Mouse (Mus musculus) lung, postnatal 14 days (tissue): ENCODE measurements at regions not wholly inside any gene's neighbourhood (a gene's known extent, or its start where the extent isn't known, plus 50 kb on each side); places are given as distances from the start of the nearest gene placed in this dataset.

Experiments
- DNase-seq: peaks from one replicate; pipeline ENCODE4 v3.0.0; 2021

- no peak for DNase-seq
Observed at GRCm38 (mm10) chr7:74224378-74224777, 210.9 kb upstream of the St8sia2 start.

GRCm38 (mm10) chr7:74200661-74201060 lies 187.2 kb upstream of the St8sia2 start:
- DNase-seq = peak; percentile 26

GRCm38 (mm10) chr7:74198796-74199195 lies 185.3 kb upstream of the St8sia2 start:
- DNase-seq = no peak

GRCm38 (mm10) chr7:74184661-74185060 lies 171.2 kb upstream of the St8sia2 start:
- DNase-seq = no peak

- DNase-seq = no peak
Observed at GRCm38 (mm10) chr7:74174206-74174605, 160.7 kb upstream of the St8sia2 start.

GRCm38 (mm10) chr7:74173230-74173612 lies 159.7 kb upstream of the St8sia2 start:
- DNase-seq = peak; percentile 37

- peak; percentile 7 for DNase-seq
Observed at GRCm38 (mm10) chr7:74172504-74173229, 159.2 kb upstream of the St8sia2 start.

- DNase-seq = no peak
Observed at GRCm38 (mm10) chr7:74151590-74151989, 138.1 kb upstream of the St8sia2 start.

- DNase-seq = no peak
Observed at GRCm38 (mm10) chr7:74143236-74143635, 129.7 kb upstream of the St8sia2 start.

- no peak for DNase-seq
Observed at GRCm38 (mm10) chr7:74138169-74138568, 124.7 kb upstream of the St8sia2 start.

GRCm38 (mm10) chr7:74130206-74130836 lies 116.8 kb upstream of the St8sia2 start:
- DNase-seq = peak; percentile 10

- no peak for DNase-seq
Observed at GRCm38 (mm10) chr7:74112071-74112470, 98.6 kb upstream of the St8sia2 start.

GRCm38 (mm10) chr7:74108347-74108746 lies 94.9 kb upstream of the St8sia2 start:
- peak; percentile 7 for DNase-seq

- DNase-seq = peak; percentile 35
Observed at GRCm38 (mm10) chr7:74107176-74107928, 93.9 kb upstream of the St8sia2 start.

GRCm38 (mm10) chr7:74091402-74092025 lies 78.0 kb upstream of the St8sia2 start:
- DNase-seq = no peak

- DNase-seq = no peak
Observed at GRCm38 (mm10) chr7:74080846-74081235, 67.4 kb upstream of the St8sia2 start.

- DNase-seq = peak; percentile 19
Observed at GRCm38 (mm10) chr7:74080079-74080845, 66.8 kb upstream of the St8sia2 start.

GRCm38 (mm10) chr7:74072632-74073031 lies 59.1 kb upstream of the St8sia2 start:
- no peak for DNase-seq

- DNase-seq = no peak
Observed at GRCm38 (mm10) chr7:74070836-74071235, 57.3 kb upstream of the St8sia2 start.

- DNase-seq = peak; percentile 27
Observed at GRCm38 (mm10) chr7:74065449-74066099, 52.1 kb upstream of the St8sia2 start.
